Mouse (Mus musculus) liver, embryonic 14.5 days (tissue): ENCODE measurements at regions not wholly inside any gene's neighbourhood (a gene's known extent, or its start where the extent isn't known, plus 50 kb on each side); places are given as distances from the start of the nearest gene placed in this dataset.
"Not testable (repeated sequence)": the region's sequence is repeated elsewhere in the genome, so short reads cannot be mapped to it uniquely, and the experiment has no call there.

Experiments used
- CTCF ChIP-seq: IDR thresholded peaks from 2 replicates; pipeline ENCODE4 v1.5.1; 2016; ENCODE audit warnings: antibody characterized with exemption, low read depth, control low read depth
- EP300 ChIP-seq: IDR thresholded peaks from 2 replicates; pipeline ENCODE4 v1.6.1; 2016; ENCODE audit warnings: antibody characterized with exemption, low read depth

DNA sequence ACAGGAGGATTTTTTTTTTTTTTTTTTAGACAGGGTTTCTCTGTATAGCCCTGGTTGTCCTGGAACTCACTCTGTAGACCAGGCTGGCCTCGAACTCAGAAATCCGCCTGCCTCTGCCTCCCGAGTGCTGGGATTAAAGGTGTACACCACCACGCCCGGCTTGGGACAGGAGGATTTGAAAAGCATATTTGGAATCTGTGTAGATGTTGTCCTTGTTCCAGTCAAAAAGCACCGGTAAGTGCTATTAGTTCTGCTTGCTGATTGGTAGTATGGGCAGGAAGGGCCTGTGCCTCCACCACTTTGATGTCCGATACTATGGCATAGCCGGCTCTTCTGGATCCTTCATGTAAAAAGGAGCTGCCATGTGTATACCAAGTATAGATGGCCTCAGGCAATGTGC lies 66.5 kb upstream of the Lemd2 start:
- not testable (repeated sequence) for TF ChIP-seq EP300, CTCF
